Mouse (Mus musculus): ENCODE measurements at regions not wholly inside any gene's neighbourhood (a gene's known extent, or its start where the extent isn't known, plus 50 kb on each side); places are given as distances from the start of the nearest gene placed in this dataset.

GRCm38 (mm10) chr7:93424717-93425116, 345.1 kb downstream of the Fam181b start:
- in situ Hi-C loops (cut with MboI, MseI) = loop anchor here in 1 of 2 experiments (10.0 kb wide), 1 partner anchor 1380 kb away; no protein-coding TSS in a partner anchor

GRCm38 (mm10) chr7:93435034-93435433, 355.4 kb downstream of the Fam181b start:
- in situ Hi-C loops (cut with MboI, MseI) = no loop called here

GRCm38 (mm10) chr7:93454071-93454470, 374.4 kb downstream of the Fam181b start:
- in situ Hi-C loops (cut with MboI, MseI) = no loop called here

- in situ Hi-C loops (cut with MboI, MseI) = no loop called here
These were observed 383.7 kb downstream of the Fam181b start for GRCm38 (mm10) chr7:93463377-93463776.

- in situ Hi-C loops (cut with MboI, MseI) = no loop called here
These were observed 393.7 kb downstream of the Fam181b start for GRCm38 (mm10) chr7:93473371-93473770.

- in situ Hi-C loops (cut with MboI, MseI) = no loop called here
These were observed 431.0 kb downstream of the Fam181b start for GRCm38 (mm10) chr7:93510636-93511035.

GRCm38 (mm10) chr7:93511237-93511636, 431.6 kb downstream of the Fam181b start:
- in situ Hi-C loops (cut with MboI, MseI) = no loop called here

- in situ Hi-C loops (cut with MboI, MseI) = no loop called here
These were observed 479.5 kb downstream of the Fam181b start for GRCm38 (mm10) chr7:93559131-93559530.

GRCm38 (mm10) chr7:93577523-93577922, 497.9 kb downstream of the Fam181b start:
- in situ Hi-C loops (cut with MboI, MseI) = no loop called here

- in situ Hi-C loops (cut with MboI, MseI) = no loop called here
These were observed 507.5 kb downstream of the Fam181b start for GRCm38 (mm10) chr7:93587121-93587520.

GRCm38 (mm10) chr7:93588088-93588487, 508.4 kb downstream of the Fam181b start:
- in situ Hi-C loops (cut with MboI, MseI) = no loop called here
